Mouse (Mus musculus) midbrain, embryonic 15.5 days (tissue): Measurements from ENCODE around the gene Cped1. TPM values are rescaled to one million over a fixed set of nuclear protein-coding genes. Genes with fewer than 3 reads are reported as not detected.

Source experiments
- ATAC-seq: fragments of 200-750 bp; cut with Nextera tagmentation; replicated peaks from 2 replicates; pipeline ENCODE4 v1.8.0; 2017; ENCODE audit warnings: moderate TSS enrichment
- H3K27ac ChIP-seq: fragments of 300-500 bp; sonication (generic); 2 replicates; pipeline ENCODE4 v1.5.1; 2015; ENCODE audit warnings: mild to moderate bottlenecking, inconsistent platforms
- H3K27me3 ChIP-seq: fragments of 300-500 bp; sonication (generic); replicated peaks from 2 replicates; pipeline ENCODE4 v1.6.1; 2015; ENCODE audit warnings: inconsistent platforms
- H3K36me3 ChIP-seq: fragments of 300-500 bp; sonication (generic); replicated peaks from 2 replicates; pipeline ENCODE4 v1.6.1; 2015; ENCODE audit warnings: inconsistent platforms
- H3K4me1 ChIP-seq: fragments of 300-500 bp; sonication (generic); 2 replicates; pipeline ENCODE4 v1.6.1; 2015; ENCODE audit warnings: inconsistent platforms
- H3K4me2 ChIP-seq: fragments of 300-500 bp; sonication (generic); 2 replicates; pipeline ENCODE4 v1.6.1; 2015; ENCODE audit warnings: inconsistent platforms, mild to moderate bottlenecking, moderate library complexity
- H3K4me3 ChIP-seq: fragments of 300-500 bp; sonication (generic); 2 replicates; pipeline ENCODE4 v1.5.1; 2015; ENCODE audit warnings: mild to moderate bottlenecking, inconsistent platforms
- H3K9ac ChIP-seq: fragments of 300-500 bp; sonication (generic); 2 replicates; pipeline ENCODE4 v1.6.1; 2015; ENCODE audit warnings: mild to moderate bottlenecking, inconsistent platforms
- H3K9me3 ChIP-seq: fragments of 300-500 bp; sonication (generic); 2 replicates; pipeline ENCODE4 v1.6.1; 2016; ENCODE audit warnings: inconsistent platforms
- WGBS: fragments of 180-500 bp; shearing (Covaris S2); methylation state at CpG from one replicate; pipeline ENCODE4 v1.1.7; 2015; ENCODE audit warnings: mixed read lengths; 5-methylcytosine and 5-hydroxymethylcytosine counted together
- polyA plus RNA-seq: library from polyadenylated mRNA; unstranded; fragments of >200 nt; fragmentation: Nextera tagmentation; extraction: Ambion mirVana; gene quantifications from 2 replicates; pipeline ENCODE4 v1.2.1, GENCODE M21; 2015

Gene Cped1
- polyA plus RNA-seq, 1 experiment from 2014 or later, result 3.4 TPM

GRCm38 (mm10) chr6:22071323-22071840 lies 85.7 kb downstream of the Cped1 start:
- peak overlapping the region; percentile 12; the same call in 1 of the 2 replicates for H3K4me3 ChIP-seq
- WGBS, result 32% methylated on average over 4 of the region's 4 CpGs
- ATAC-seq, result peak; percentile 84

DNA sequence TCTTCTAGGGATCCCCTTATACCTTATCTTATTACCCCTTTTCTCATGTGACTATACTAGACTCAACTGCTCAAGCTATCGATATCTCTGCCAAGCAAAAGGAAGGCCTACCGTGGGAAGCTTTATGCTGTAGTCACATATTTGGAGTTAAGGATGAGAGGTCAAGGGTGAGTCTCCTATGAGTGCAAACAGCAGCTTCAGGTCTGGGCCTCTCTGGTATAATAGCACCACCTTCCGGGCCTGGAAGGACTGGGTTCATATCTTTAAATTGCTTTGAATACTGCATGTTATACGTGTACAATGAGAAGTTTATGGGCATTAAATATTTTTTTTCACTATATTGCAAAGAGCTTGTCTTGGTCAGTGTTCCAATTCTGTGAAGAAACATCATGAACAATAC lies 87.0 kb downstream of the Cped1 start:
- WGBS, result 75% methylated on average over 4 of the region's 4 CpGs
- Histone ChIP-seq H3K36me3 (no peaks in the 10 kb centered on the region), H3K9me3 (no peaks in the 10 kb centered on the region)

More at GRCm38 (mm10) chr6:22071323-22071840, 85.7 kb downstream of the Cped1 start:
- no peaks in the 10 kb centered on the region for H3K27me3 ChIP-seq
- H3K36me3 ChIP-seq, result no peaks in the 10 kb centered on the region
- H3K27ac ChIP-seq, result no peak overlapping the region; the same call in 1 of the 2 replicates
- H3K4me1 ChIP-seq, result 0 out of 2 replicates have a peak, but pooled peaks cover 5% of the 10 kb centered on the region
- peak overlapping the region; percentile 25; the same call in 1 of the 2 replicates for H3K4me2 ChIP-seq
- peak overlapping the region; percentile 25; the same call in 1 of the 2 replicates for H3K9ac ChIP-seq
- no peaks in the 10 kb centered on the region for H3K9me3 ChIP-seq

DNA sequence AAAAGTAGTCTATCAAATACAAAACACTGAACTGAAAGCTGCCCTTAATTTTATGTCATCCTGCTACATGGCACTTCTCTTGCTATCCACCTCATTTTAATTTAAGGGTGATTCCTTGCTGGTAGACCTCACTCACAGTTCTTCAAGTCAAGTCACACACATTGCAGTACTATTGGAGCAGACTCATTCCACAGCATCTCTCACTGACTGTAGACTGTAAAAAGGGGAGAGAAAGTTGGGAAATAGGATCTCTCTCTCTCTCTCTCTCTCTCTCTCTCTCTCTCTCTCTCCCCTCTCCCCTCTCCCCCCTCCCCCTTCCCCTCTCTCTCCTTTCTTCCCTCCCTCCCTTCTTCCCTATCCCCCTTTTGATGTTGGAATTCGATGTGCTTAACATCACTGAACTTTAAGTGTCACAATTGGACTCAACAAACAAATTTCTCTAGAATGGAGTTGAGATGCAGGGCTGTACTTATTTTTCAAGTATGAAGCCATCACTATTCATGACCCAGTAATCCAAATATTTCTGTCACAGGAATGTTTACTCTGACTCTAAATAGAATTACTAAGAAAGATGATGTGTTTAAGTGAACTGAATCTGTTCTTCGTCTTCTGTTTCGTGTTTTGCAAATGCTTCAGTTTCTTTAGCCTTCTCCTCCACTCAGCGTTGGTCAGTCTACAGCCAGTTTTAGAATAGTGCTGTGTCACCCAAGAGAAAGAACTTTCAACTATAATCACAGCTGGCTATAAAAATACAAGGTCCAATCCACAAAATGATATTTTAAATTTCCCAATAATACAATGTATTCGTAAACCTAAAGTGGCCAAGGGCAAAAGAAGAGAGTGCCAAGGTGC lies 88.7 kb downstream of the Cped1 start:
- Histone ChIP-seq H3K9ac (no peak overlapping the region), H3K4me1 (0 out of 2 replicates have a peak, but pooled peaks cover 5% of the 10 kb centered on the region), H3K9me3 (no peaks in the 10 kb centered on the region), H3K4me3 (no peak overlapping the region), H3K36me3 (no peaks in the 10 kb centered on the region), H3K27ac (no peak overlapping the region), H3K4me2 (no peak overlapping the region), H3K27me3 (no peaks in the 10 kb centered on the region)
- no peak for ATAC-seq
- 84% methylated on average over 5 of the region's 5 CpGs for WGBS

More for the DNA sequence above, 87.0 kb downstream of the Cped1 start:
- no peak for ATAC-seq
- Histone ChIP-seq H3K27ac (no peak overlapping the region), H3K9ac (no peak overlapping the region), H3K4me3 (no peak overlapping the region), H3K27me3 (no peaks in the 10 kb centered on the region), H3K4me2 (no peak overlapping the region), H3K4me1 (0 out of 2 replicates have a peak, but pooled peaks cover 5% of the 10 kb centered on the region)

- Histone ChIP-seq H3K36me3 (no peaks in the 10 kb centered on the region), H3K4me1 (no peaks in the 10 kb centered on the region), H3K9ac (no peak overlapping the region), H3K27me3 (no peaks in the 10 kb centered on the region), H3K9me3 (no peaks in the 10 kb centered on the region), H3K4me2 (no peak overlapping the region), H3K27ac (no peak overlapping the region), H3K4me3 (no peak overlapping the region)
- WGBS, result 63% methylated on average over 7 of the region's 7 CpGs
- ATAC-seq, result no peak
Measured at GRCm38 (mm10) chr6:22078686-22079264, 93.1 kb downstream of the Cped1 start.

DNA sequence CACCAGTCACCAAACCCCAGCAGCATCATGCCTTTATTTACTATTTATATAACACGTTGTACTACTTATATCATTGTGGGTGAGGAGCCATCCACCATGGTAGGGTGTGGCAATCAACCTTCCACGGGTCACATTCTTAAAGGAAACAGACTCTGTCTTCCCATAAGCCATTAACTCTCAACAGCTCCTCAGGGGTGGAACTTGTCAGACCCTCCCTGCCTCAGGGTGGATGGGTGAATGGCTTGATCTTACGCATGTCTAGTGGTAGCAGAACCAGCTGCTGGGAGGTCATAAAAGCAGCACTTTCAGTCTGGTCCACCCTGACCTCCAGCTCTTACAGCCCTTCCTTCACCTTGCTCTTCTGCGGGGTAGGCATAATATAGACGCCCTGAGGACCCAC lies 100.3 kb downstream of the Cped1 start:
- ATAC-seq, result no peak
- Histone ChIP-seq H3K27ac (no peak overlapping the region), H3K9ac (no peak overlapping the region), H3K4me2 (no peak overlapping the region), H3K4me1 (no peaks in the 10 kb centered on the region), H3K36me3 (no peaks in the 10 kb centered on the region), H3K4me3 (no peak overlapping the region), H3K9me3 (no peaks in the 10 kb centered on the region), H3K27me3 (no peaks in the 10 kb centered on the region)
- 87% methylated on average over 5 of the region's 5 CpGs for WGBS

DNA sequence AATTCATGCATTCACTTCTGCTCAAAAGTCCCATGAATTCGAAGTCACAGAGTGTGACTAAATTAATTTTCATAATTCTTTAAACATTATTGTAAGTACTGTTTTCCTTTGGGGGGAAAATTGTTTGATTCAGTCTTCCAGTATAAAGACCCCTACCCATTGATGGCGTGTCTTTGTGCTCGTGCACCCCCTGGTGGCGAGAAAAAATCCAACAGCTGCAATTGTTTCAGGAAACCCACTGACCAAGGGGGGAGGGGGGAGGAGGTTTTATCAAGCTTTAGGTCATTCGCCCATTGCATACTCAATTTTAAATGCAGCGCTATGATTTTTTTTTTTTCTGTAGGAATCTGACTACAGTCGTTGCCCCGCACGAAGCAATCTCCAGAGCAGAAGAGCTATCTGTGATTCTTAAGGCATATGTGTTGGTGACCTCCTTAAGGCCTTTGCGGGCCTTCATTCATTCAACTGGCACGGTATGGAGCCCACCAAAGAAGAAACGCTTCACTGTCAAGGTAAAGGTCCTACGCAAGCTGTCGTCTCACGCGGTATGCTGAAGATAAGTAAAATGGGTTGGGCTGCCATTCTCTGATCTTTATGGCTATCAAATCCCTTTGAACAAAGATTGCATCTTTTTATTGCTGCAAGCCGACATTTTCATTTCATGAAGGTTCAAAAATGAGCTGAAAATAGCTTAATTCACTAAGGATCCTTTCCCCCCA lies 102.8 kb downstream of the Cped1 start:
- Histone ChIP-seq H3K4me3 (no peak overlapping the region), H3K9me3 (no peaks in the 10 kb centered on the region), H3K36me3 (no peaks in the 10 kb centered on the region), H3K4me1 (no peaks in the 10 kb centered on the region), H3K27me3 (no peaks in the 10 kb centered on the region), H3K27ac (no peak overlapping the region), H3K9ac (no peak overlapping the region), H3K4me2 (no peak overlapping the region)
- WGBS, result 52% methylated on average over 17 of the region's 17 CpGs
- ATAC-seq, result no peak

DNA sequence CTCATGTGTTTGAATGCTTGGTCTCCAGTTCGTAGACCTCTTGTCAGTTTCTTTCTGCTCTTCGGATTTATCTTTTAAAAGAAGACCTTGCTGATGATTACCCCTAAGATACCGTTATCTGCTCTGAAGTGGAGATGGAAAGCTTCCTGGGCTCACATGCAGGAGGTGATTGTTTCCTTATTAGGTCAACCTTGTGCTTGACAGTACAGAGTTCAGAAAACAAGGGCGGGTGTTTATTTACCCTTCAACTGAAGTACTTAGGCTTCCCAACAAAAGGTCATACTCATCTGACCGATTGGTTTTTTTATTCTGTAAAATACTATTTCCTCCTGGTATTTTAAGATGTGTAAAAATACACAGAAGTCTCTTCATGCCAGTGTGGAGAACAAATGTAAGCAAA lies 106.1 kb downstream of the Cped1 start:
- Histone ChIP-seq H3K27me3 (no peaks in the 10 kb centered on the region), H3K9ac (no peak overlapping the region), H3K9me3 (no peaks in the 10 kb centered on the region), H3K27ac (no peak overlapping the region), H3K4me2 (no peak overlapping the region), H3K36me3 (no peaks in the 10 kb centered on the region), H3K4me3 (no peak overlapping the region), H3K4me1 (no peaks in the 10 kb centered on the region)
- no peak for ATAC-seq
- WGBS, result 83% methylated on average over 5 of the region's 5 CpGs

DNA sequence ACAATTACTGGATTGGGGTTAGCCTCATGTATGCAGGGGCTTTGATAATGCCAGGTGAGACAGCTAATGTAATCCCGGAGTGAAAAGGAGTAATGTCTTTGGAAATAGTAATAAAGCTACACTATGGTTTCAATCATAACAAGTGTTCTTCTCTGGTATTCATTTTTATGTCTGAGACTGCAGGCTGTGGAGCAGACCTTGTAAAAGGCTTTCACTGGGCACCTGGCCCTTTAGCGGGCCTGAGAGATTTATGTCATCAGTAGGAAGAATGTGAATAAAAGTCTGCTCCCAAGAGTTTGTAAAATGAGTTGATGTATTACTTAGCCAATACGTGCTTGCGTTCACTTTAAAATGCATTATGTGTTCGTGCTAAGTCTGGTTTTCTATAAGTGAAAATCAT lies 108.1 kb downstream of the Cped1 start:
- Histone ChIP-seq H3K4me3 (no peak overlapping the region), H3K36me3 (no peaks in the 10 kb centered on the region), H3K9me3 (no peaks in the 10 kb centered on the region), H3K9ac (no peak overlapping the region), H3K4me2 (no peak overlapping the region), H3K4me1 (no peaks in the 10 kb centered on the region), H3K27ac (no peak overlapping the region), H3K27me3 (no peaks in the 10 kb centered on the region)
- no peak for ATAC-seq
- WGBS, result 92% methylated on average over 5 of the region's 5 CpGs

GRCm38 (mm10) chr6:22097709-22098108 lies 112.0 kb downstream of the Cped1 start:
- WGBS, result 43% methylated on average over 2 of the region's 2 CpGs
- H3K4me2 ChIP-seq, result no peak overlapping the region

GRCm38 (mm10) chr6:22099832-22100231 lies 114.1 kb downstream of the Cped1 start:
- H3K27me3 ChIP-seq, result no peaks in the 10 kb centered on the region
- 78% methylated on average over 5 of the region's 5 CpGs for WGBS
- H3K4me2 ChIP-seq, result no peak overlapping the region
- H3K9ac ChIP-seq, result no peak overlapping the region
- H3K4me3 ChIP-seq, result no peak overlapping the region
- H3K27ac ChIP-seq, result no peak overlapping the region
- no peaks in the 10 kb centered on the region for H3K9me3 ChIP-seq
- ATAC-seq, result no peak
- H3K36me3 ChIP-seq, result no peaks in the 10 kb centered on the region
- H3K4me1 ChIP-seq, result peaks cover 6% of the 10 kb centered on the region

More at GRCm38 (mm10) chr6:22097709-22098108, 112.0 kb downstream of the Cped1 start:
- H3K27me3 ChIP-seq, result no peaks in the 10 kb centered on the region
- H3K4me1 ChIP-seq, result no peaks in the 10 kb centered on the region
- H3K9ac ChIP-seq, result no peak overlapping the region
- H3K9me3 ChIP-seq, result no peaks in the 10 kb centered on the region
- no peak overlapping the region for H3K4me3 ChIP-seq
- peak; percentile 75; the same call in 1 of the 2 replicates for ATAC-seq
- H3K36me3 ChIP-seq, result no peaks in the 10 kb centered on the region
- no peak overlapping the region for H3K27ac ChIP-seq

DNA sequence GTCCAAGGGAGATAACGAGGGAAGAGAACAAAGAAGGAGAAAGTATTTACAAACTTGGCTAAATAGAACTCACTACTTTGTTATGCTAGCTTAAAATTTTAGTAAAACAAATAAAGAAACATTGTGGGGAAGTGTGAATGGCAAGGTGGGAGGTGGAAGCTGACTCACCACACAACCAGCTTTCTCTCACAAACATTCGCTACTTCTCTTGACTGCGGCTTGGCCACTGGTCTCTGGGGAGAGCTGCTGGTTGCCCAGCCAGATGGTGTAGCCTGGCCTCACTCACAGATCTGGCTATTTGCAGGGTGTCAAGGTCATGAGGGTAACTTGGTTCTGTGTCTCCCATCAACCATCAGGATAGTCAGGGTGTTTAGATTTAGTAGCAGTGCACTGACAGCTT lies 116.2 kb downstream of the Cped1 start:
- Histone ChIP-seq H3K36me3 (no peaks in the 10 kb centered on the region), H3K27ac (no peak overlapping the region), H3K4me2 (no peak overlapping the region), H3K9ac (no peak overlapping the region), H3K4me1 (peaks cover 6% of the 10 kb centered on the region), H3K27me3 (no peaks in the 10 kb centered on the region), H3K4me3 (no peak overlapping the region), H3K9me3 (no peaks in the 10 kb centered on the region)
- no peak for ATAC-seq
- WGBS, result 84% methylated on average over 3 of the region's 3 CpGs

GRCm38 (mm10) chr6:22102752-22103151 lies 117.0 kb downstream of the Cped1 start:
- Histone ChIP-seq H3K4me3 (no peak overlapping the region), H3K4me1 (peaks cover 6% of the 10 kb centered on the region), H3K36me3 (no peaks in the 10 kb centered on the region), H3K4me2 (no peak overlapping the region), H3K9me3 (no peaks in the 10 kb centered on the region), H3K27me3 (no peaks in the 10 kb centered on the region), H3K9ac (no peak overlapping the region), H3K27ac (no peak overlapping the region)
- WGBS, result 77% methylated on average over 4 of the region's 4 CpGs
- no peak for ATAC-seq
